Mouse (Mus musculus): ENCODE data around the gene Slc12a3.

Gene Slc12a3

GRCm38 (mm10) chr8:94412518-94412917, 83.5 kb downstream of the Slc12a3 start:
- no peak for DNase-seq

- no peak for DNase-seq
These were observed 84.5 kb downstream of the Slc12a3 start for GRCm38 (mm10) chr8:94413509-94413908.

GRCm38 (mm10) chr8:94415218-94415617, 86.2 kb downstream of the Slc12a3 start:
- DNase-seq, result no peak

All from kidney, adult 11 months (tissue).